Mouse (Mus musculus): ENCODE measurements around the gene 1810013L24Rik. TPM values are rescaled to one million over a fixed set of nuclear protein-coding genes. Genes with fewer than 3 reads are reported as not detected.

Gene 1810013L24Rik
- polyA plus RNA-seq (2021; fragmentation: Nextera tagmentation), result 8.8 and 15.3 TPM in 2 replicates
- long read RNA-seq, experiment 1, full-length matches to known transcripts, result 1 of 42 reads
- long read RNA-seq, experiment 1, partial matches to known transcripts, result 11 of 42 reads
- long read RNA-seq, experiment 1, other reads (novel, unspliced or antisense), result 30 of 42 reads
- long read RNA-seq, experiment 2, full-length matches to known transcripts, result 3 of 49 reads
- long read RNA-seq, experiment 2, partial matches to known transcripts, result 32 of 49 reads
- long read RNA-seq, experiment 2, other reads (novel, unspliced or antisense), result 14 of 49 reads

DNA sequence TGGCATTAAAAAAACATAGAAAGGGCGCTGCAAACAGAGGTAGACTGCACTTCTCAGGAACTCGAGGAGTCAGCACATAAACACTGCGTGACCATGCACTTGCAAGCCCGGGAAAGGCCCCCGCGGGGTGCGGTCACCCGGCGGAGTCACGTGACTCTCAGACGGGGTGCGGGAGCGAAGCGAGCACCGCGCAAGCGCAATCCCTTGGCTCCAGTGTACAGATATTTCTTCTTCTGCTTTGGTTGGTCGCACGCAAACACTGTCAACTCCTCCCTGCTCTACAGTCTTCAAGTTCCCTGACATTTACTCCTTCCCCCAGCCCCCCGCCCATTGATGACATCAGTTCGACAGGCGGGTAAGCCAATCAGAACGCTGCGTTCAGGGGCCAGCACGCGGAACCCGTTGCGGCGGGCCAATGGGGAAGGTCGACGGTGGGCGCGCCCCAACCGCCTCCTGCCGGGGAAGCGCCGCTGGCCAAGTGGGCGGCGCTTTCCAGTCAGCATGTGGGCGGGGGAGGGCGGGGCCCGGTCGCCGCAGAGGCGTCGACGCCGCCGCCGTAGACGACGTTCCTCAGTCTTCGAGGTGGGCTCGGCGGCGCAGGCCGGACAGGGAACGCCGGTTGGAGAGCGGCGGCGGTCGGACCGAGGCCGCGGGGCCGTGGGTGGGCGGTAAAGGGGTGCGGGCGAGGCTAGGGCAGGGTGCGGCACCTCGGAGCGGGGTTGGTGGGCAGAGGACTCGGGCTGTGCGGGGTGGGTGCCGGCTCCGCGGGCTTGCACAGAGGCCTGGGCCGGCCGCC, at the start of gene 1810013L24Rik:
Gene 1810013L24Rik (plus strand): TSS at position 537 of the 796 bp plus-strand sequence.

DNA sequence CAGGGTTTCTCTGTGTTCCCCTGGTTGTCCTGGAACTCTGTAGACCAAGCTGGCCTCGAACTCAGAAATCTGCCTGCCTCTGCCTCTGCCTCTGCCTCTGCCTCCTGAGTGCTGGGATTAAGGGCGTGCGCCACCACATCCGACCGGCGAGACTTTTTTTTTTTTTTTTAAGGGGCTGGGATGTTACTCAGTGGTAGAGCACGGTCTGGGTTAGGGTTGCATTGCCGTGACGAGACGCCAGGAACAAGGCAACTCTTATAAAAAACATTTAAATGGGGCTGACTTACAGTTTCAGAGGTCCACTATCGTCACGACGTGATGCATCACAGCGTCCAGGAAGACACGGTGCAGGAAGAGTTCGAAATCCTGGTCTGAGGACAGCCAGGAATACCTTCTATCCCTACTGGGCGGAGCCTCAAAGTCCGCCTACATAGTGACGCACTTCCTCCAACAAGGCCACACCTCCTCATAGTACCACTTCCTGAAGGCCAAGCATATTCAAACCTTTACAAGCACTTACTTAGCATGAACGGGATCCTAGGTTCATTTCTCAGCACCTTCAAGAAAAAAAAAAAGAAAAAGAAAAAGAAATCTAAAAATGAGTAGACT, 37.8 kb upstream of the 1810013L24Rik start, which contains the start of gene Usp7:
Gene Usp7 (minus strand): TSS at position 360 of the 609 bp plus-strand sequence.

Other genes starting within 250 kb of the 1810013L24Rik start
- gene Pmm2, start 192.4 kb upstream of the 1810013L24Rik start, polyA plus RNA-seq (2021; fragmentation: Nextera tagmentation), result 9.7 and 12.7 TPM in 2 replicates
- gene Tmem186, start 192.4 kb upstream of the 1810013L24Rik start, polyA plus RNA-seq (2021; fragmentation: Nextera tagmentation), result 4.7 and 7.5 TPM in 2 replicates
- gene Carhsp1, start 157.9 kb upstream of the 1810013L24Rik start, polyA plus RNA-seq (2021; fragmentation: Nextera tagmentation), result 27.9 and 38.2 TPM in 2 replicates
- not detected in 2 replicates for gene Gm5767, start 149.3 kb upstream of the 1810013L24Rik start, polyA plus RNA-seq (2021; fragmentation: Nextera tagmentation)
- gene Usp7, start 37.8 kb upstream of the 1810013L24Rik start, polyA plus RNA-seq (2021; fragmentation: Nextera tagmentation), result 8.9 and 10.7 TPM in 2 replicates

Data from left cerebral cortex, adult 6 months (tissue).